Mouse (Mus musculus) frontal cortex, postnatal 36 days (tissue): Measurements from ENCODE around the gene Ammecr1.

Experiments used
- DNase-seq, 2 experiments: peaks; one replicate each; pipeline ENCODE4 v3.0.0; 2022; ENCODE audit warnings: low spot score in 2 of 2

The Ammecr1 gene

GRCm38 (mm10) chrX:142914208-142914607 is 52.3 kb downstream of the Ammecr1 start:
- no peak for DNase-seq

GRCm38 (mm10) chrX:142903854-142904253 is 62.7 kb downstream of the Ammecr1 start:
- no peak for DNase-seq

DNA sequence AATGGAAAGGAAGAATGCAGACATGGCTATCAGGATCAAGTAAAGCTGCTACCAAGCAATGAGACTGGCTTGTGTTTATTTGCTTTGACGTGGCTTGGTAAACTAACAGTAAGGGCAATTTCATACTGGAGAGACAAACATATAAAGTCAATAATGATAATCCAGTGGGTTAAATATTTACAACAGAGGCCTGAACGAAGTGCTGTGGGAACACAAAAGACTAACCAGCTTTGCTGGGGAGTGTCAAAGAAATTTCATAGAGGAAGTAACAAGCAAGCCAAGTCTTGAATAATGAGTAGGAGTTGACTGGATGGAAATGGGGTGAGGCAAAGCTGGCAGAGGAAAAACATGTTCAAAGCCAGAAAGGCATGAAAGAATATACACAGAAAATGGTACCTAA is 63.9 kb downstream of the Ammecr1 start:
- DNase-seq: no peak

GRCm38 (mm10) chrX:142901915-142902314 is 64.6 kb downstream of the Ammecr1 start:
- DNase-seq: no peak

DNA sequence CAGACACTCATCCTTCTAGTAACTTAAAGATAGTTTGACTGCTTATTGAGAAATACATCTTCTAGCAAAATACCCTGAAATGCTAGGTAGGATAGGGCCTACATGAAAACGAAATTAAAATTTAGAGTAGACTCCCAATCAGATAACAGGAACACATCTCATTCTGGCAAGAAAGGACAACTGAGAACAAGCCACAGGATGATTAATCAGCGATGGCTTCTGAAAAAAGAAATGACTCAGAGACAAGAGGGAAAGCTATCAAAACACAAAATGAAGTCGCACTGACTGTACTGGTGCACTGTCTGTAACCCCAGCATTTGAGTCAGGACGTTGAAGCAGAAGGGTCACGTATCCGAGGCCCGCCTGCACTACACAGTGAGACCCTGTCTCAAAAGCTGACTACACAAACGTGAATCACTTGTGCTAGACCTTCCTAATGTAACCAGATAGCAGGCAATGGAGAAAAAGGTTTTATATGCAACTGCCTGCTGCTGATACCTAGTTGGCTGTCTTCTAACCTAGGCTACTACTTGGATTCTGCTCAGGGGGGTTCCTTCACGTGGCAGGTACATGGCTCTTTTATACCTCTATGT is 68.1 kb downstream of the Ammecr1 start:
- DNase-seq: no peak

- no peak for DNase-seq
These were observed 69.0 kb downstream of the Ammecr1 start for GRCm38 (mm10) chrX:142897477-142898000.

DNA sequence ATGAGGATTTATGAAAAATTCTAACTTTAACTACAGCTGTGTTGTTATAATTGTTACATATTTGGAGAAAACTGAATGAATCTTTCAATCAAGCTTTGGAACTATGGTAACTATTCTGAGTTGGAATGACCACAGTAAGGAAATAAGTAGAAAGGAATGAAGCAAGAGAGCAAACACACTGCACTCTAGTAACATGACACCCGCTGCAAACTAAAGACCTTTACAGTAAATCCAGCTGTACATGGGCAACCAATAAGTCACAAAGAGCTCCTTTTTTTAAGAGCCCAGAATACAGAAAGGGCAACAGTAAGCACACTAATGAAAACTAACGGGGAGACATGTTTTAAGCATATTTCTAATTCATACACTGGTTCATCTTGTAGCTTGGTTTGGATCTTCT is 71.2 kb downstream of the Ammecr1 start:
- no peak for DNase-seq

- no peak for DNase-seq
These were observed 80.6 kb downstream of the Ammecr1 start for GRCm38 (mm10) chrX:142885962-142886361.

DNA sequence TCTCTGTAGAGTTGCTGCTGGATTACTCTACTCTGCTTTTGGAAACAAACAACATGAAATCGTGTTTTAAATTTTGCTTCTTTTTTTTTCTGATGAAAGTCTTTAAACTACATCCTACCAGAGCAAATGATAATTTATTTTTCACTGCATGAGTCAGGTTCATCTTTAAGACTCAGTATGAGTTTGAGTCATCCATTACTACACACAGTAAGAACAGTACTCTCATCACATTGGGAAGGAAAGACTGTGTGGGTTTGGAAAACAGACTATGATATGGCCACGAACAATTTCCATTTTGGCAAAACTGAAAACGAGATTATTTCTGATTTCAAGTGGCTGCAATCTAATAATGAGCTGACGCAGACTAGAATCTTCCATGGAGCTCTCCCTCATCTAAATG is 82.9 kb downstream of the Ammecr1 start:
- no peak for DNase-seq

DNA sequence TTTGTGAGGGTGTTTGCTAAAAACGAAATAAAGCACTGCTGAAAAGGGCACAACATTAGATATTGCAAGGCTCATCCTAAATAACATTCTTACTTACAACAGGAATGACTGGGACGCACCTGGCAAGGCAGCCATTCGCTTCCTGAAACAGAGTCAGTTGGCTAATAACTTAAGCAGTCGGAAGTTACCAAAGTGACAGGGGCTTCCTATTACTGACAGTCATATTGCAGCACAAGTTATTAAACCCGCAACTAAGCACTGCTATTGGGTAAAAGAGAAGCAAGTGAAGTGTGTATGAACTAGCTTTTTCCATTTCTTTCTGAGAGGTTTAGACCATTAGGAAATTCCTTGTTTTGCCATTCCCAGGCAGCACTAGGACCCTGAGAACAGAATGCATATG is 84.3 kb downstream of the Ammecr1 start:
- DNase-seq: no peak

DNA sequence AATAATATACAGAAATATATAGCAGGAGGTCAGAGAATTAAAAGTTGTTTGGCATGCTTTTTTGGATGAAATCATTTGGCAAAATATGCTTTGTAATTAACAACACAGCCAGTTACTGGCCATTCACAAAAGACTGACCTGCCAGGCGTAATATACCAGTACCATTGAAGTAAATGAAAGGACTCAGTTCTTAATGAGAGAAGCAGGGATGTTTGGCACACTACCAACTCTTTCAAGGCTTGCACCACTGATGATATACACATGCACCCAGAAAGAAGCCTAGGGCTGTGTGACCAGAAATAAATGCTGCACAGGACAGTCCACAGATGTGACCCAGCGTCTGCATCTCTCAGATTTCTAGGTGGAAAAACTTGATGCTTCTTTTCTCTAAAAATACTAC is 96.7 kb downstream of the Ammecr1 start:
- DNase-seq: no peak

DNA sequence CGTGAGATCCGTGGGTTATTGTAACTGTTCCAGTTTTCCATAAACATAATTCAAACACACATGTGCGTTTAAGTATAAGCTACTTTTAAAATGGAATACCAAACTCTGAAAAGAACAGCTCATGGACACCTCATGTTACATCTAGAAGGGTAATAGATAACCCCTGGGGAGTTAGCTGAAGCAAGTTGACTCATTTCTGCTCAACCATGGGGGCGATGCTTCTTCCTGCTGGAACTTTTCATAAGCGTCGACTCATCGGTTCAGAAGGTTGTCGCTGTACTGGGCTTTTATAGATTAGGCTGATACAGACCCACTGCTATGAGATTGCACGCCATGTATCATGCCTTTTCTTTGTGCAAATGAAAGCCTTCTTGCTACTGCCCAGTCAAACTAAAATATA is 118.5 kb downstream of the Ammecr1 start:
- DNase-seq: no peak

DNA sequence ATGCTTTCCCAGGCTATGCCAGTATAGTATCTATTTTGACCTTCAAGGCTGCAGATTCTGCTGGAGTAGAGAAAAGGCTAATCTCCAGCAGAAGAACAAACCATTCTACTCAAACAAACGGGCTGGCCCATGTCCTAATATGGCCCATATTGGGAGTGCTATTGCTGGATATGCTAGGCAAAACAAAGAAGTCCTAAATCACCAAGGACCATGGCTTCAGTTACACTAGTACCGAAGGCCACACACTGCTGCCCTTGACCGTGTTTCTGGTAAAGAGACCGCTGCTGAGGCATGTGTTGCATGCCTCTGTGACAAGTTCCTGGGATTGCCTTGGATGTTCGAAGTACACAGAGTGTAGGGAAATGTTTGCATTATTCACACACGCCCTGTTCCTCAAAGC is 120.3 kb downstream of the Ammecr1 start:
- DNase-seq: no peak

GRCm38 (mm10) chrX:142841916-142842315 is 124.6 kb downstream of the Ammecr1 start:
- DNase-seq: no peak

DNA sequence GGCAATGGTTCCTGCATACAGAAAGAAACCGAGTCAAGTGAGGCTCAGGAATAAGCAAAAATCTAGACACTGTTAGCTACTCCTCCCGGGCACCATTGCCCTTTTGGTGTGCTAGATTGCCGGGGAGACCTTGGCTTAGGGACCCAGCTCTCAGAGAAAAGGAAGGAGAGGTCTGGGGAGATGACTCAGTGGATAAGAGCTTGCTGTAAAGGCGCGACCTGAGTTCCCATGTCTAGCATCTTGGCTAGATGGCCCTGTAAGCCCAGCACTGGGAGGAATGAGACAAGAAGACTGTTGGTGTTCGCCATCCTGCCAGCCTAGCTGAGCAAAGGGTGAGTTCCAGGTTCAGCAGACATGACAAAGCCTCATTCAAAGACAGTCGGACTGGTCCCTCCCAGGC is 127.1 kb downstream of the Ammecr1 start:
- DNase-seq: no peak

GRCm38 (mm10) chrX:142838841-142839240 is 127.7 kb downstream of the Ammecr1 start:
- no peak for DNase-seq

DNA sequence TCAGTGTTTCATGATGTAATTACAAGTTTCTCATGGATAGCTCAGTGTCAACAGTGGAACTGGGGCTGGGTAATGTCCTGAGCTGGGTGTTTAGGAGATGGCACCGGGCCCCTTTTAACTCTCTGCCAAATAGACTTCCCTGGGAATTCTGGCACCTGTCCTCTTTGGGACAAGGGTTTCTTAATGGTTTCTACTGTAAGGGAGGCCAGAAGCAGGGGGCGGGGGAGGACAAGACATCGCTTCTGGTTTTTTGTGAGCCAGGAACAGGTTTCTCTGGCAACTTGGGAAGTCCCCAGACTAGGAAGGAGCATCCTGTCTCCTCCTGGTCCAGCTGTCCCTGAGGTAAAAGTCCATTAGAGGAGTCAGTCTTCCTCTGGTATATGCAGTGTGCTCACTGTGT is 129.2 kb downstream of the Ammecr1 start:
- no peak for DNase-seq

- no peak for DNase-seq
These were observed 130.1 kb downstream of the Ammecr1 start for GRCm38 (mm10) chrX:142836399-142836798.

DNA sequence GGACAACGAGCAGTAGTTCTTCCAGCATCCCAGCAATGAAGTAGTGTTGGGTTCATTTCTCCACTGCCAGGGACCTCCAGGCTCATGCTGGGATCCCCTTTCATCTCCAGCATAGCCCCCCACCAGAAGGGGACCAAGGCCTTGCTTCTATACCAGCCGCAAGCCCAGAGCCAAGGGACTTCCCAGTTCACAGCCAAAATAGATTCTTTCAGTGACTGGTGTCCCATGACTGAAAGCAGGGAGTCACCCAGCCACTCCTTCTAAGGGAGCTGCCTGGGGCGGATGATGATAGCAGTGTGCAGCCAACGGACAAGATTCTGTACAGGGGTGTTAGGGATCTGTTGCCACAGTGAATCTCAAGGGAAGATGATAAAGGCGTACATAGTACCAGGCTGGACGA is 131.7 kb downstream of the Ammecr1 start:
- DNase-seq: no peak

- DNase-seq: no peak
These were observed 133.2 kb downstream of the Ammecr1 start for GRCm38 (mm10) chrX:142833164-142833796.

DNA sequence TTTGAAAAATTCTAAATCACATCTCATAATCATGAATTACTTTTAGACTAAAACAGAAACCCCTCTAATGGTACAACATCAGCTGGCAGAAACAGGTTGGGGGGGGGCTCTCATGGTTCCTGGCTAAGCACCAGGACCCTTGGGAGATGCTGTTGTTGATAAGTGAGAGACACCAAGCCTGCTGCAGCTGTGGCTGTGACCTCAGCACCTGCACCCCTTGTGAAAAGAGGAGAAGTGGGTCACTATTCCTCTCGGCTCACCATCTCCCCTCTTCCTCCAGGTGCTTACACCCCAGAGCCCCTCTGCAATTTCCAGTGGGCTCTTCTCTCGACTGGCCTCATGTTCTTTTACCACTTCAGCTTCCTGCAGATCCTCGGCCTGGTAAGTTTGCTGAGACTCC is 134.3 kb downstream of the Ammecr1 start:
- DNase-seq: no peak

DNA sequence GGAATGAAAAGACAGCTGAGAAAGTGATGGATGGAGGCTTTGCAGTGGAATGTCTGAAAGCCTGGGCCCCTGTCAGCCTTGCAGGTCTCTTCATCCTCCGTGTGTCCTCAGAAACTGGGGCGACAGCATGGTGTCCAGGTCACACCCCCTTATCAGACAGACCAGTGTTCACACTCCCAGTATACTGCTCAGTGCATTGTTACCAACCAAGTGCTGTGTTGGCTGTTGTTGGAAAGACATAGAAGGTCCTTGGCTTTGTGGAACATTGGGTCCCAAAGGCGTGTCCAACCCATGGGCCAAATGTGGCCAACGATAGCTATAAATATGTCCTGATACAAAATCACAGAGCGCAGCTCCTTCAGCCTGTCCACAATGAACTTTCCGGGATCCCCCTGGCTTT is 136.0 kb downstream of the Ammecr1 start:
- no peak for DNase-seq

DNA sequence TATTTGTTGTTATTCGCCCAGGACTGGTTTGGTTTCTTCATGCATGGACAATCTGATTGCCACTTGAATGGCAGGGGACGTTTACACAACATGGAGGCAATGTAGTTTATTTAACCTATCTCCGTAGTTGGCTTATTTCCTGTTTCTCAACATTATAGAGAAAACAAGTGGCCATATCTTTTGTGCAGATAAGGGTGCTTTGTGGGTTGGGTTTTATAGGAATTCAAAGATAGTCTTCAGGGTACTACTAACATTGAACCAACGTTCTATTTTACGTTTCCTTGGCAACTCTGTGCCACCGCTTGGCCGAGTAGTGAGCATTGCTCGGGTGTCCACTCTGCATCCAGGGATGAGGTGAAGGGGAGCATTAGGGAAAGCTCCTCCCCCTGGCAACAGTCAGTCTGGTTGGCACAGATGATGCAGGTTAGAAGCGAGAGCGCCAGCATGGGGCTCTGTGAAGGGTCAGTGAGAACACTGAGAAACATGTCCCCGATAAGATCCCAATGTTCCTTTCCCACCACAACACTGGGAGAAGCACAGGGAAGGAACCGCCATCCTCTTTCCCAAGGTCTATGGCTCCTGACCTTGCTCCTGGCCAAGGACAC is 136.6 kb downstream of the Ammecr1 start:
- no peak for DNase-seq
